Mouse (Mus musculus): ENCODE data around the gene Gm49396.

DNA sequence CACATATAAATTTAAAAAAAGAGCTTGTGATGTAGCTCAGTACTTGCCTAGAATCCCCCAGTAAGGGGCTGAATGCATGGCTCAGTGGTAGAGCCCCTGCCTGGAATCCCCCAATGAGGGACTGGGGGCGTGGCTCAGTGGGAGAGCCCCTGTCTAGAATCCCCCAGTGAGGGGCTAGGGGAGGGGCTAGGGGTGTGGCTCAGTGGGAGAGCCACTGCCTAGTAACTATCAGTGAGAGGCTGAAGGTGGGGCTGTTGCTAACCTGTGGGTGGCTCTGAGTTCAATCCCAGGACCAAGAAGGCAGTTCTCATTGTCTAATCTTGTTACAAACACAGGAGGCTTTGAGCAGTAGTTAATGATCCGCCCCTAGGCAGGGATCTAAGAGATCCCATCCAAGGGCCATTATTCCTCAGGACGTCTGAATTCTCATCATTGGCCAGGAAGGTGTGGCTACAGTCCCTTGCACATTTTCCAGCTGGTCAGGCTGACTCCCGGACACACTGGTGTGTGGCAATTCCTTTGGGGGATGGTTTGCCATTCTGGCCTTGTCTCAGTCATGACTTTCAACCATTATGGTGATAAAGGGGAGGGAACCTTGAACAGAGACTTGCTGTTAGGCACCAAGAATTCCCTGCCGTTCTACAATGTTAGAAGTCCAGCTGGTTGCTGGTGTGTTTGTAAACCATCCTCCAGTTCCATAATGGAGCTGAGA is 52.1 kb downstream of the Gm49396 start:
- TF ChIP-seq CTCF (IDR thresholded peaks at IDR 0.05; ENCODE audit: borderline replicate concordance, extremely low read depth, insufficient read depth, insufficient read length), result no peak
- TF ChIP-seq POLR2A (IDR thresholded peaks at IDR 0.05; ENCODE audit: borderline replicate concordance, extremely low read depth, insufficient read depth, insufficient read length, poor library complexity, severe bottlenecking), result no peak

All from brain, embryonic 14.5 days (tissue).